Mouse (Mus musculus): Measurements from ENCODE around the gene Rinl. TPM values are rescaled to one million over a fixed set of nuclear protein-coding genes. Genes with fewer than 3 reads are reported as not detected.

Gene Rinl
- polyA plus RNA-seq (2012; rRNA removed): 0.90 and 1.1 TPM in 2 replicates

- TF ChIP-seq POLR2A (IDR thresholded peaks at IDR 0.05; ENCODE audit: borderline replicate concordance, extremely low read depth, insufficient read depth, insufficient read length, poor library complexity, severe bottlenecking): no peak
- TF ChIP-seq CTCF (IDR thresholded peaks at IDR 0.05; ENCODE audit: borderline replicate concordance, extremely low read depth, insufficient read depth, insufficient read length): no peak
- no peak for DNase-seq (ENCODE audit: low read depth)
Measured at GRCm38 (mm10) chr7:28788307-28789195, at the start of gene Rinl. Gene Rinl, plus strand, starts transcription at chr7:28788969.

- TF ChIP-seq CTCF (IDR thresholded peaks at IDR 0.05; ENCODE audit: borderline replicate concordance, extremely low read depth, insufficient read depth, insufficient read length) (no peak), POLR2A (IDR thresholded peaks at IDR 0.05; ENCODE audit: borderline replicate concordance, extremely low read depth, insufficient read depth, insufficient read length, poor library complexity, severe bottlenecking) (no peak)
- no peak for DNase-seq (ENCODE audit: low read depth)
Measured at GRCm38 (mm10) chr7:28739829-28740228, 48.9 kb upstream of the Rinl start.

DNA sequence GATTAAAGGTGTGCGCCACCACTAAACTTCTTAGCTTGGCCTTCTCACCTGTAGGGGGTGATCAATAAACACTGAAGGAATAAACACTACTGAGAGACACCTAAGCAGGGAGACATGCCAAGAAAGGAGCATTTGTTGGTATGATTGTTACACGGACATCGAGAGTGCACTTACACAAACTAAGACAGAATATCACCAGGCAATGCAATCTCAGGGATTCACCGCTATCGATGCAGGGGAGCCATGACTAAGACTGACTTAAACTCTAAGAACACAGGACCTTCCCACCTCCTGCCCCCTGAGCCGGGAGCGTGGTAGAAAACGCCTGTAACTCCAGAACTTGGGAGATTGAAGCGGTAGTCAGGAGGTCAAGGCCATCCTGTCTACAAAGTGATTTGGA lies 47.8 kb upstream of the Rinl start:
- no peak for TF ChIP-seq POLR2A (IDR thresholded peaks at IDR 0.05; ENCODE audit: borderline replicate concordance, extremely low read depth, insufficient read depth, insufficient read length, poor library complexity, severe bottlenecking)
- no peak for TF ChIP-seq CTCF (IDR thresholded peaks at IDR 0.05; ENCODE audit: borderline replicate concordance, extremely low read depth, insufficient read depth, insufficient read length)
- DNase-seq (ENCODE audit: low read depth): no peak

DNA sequence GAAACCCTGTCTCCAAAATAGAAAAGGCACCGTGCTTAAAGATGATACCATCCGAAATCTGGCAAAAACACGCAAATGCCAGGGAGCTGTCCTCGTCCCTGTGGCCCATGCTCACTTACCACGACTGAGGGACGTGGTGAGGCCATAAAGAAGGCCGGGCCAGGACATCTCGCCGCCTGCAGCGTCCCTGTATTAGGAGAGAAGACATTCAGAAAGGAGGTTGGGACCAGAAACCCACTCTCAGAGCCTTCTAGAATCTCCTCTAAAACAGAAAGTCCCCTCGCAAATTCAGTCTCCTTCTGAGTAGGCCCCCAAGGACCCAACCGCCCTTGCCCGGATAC lies 47.4 kb upstream of the Rinl start:
- DNase-seq (ENCODE audit: low read depth): no peak
- TF ChIP-seq CTCF (IDR thresholded peaks at IDR 0.05; ENCODE audit: borderline replicate concordance, extremely low read depth, insufficient read depth, insufficient read length) (no peak), POLR2A (IDR thresholded peaks at IDR 0.05; ENCODE audit: borderline replicate concordance, extremely low read depth, insufficient read depth, insufficient read length, poor library complexity, severe bottlenecking) (no peak)

GRCm38 (mm10) chr7:28741709-28742438 lies 46.9 kb upstream of the Rinl start, which contains the start of the genes Mrps12 and Sars2:
Gene Mrps12, minus strand, starts transcription at chr7:28741820.
Gene Sars2, plus strand, starts transcription at chr7:28741992.
- DNase-seq (ENCODE audit: low read depth): peak; percentile 99
- peak; percentile 72; the same call in 1 of the 2 replicates for TF ChIP-seq POLR2A (IDR thresholded peaks at IDR 0.05; ENCODE audit: borderline replicate concordance, extremely low read depth, insufficient read depth, insufficient read length, poor library complexity, severe bottlenecking)
- peak; percentile 90 for TF ChIP-seq CTCF (IDR thresholded peaks at IDR 0.05; ENCODE audit: borderline replicate concordance, extremely low read depth, insufficient read depth, insufficient read length)

DNA sequence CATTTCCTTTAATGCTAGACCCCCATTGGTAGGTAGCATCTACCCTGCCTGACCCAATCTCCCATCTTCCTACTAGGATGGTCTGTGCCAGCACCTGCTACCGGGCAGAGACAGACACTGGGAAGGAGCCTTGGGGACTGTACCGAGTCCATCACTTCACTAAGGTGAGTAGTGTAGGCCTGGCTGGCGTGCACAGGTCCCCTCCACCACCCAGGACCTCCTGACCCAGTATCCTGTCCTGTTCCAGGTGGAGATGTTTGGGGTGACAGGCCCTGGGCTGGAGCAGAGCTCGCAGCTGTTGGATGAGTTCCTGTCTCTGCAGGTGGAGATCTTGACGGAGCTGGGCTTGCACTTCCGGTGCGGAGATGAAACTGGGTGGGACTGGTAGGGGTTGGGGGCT lies 38.8 kb upstream of the Rinl start:
- TF ChIP-seq POLR2A (IDR thresholded peaks at IDR 0.05; ENCODE audit: borderline replicate concordance, extremely low read depth, insufficient read depth, insufficient read length, poor library complexity, severe bottlenecking) (no peak), CTCF (IDR thresholded peaks at IDR 0.05; ENCODE audit: borderline replicate concordance, extremely low read depth, insufficient read depth, insufficient read length) (no peak)
- no peak for DNase-seq (ENCODE audit: low read depth)

- DNase-seq (ENCODE audit: low read depth): no peak
Measured at GRCm38 (mm10) chr7:28756079-28756478, 32.7 kb upstream of the Rinl start, which contains the start of gene Ccer2. Gene Ccer2, plus strand, starts transcription at chr7:28756174.

GRCm38 (mm10) chr7:28758623-28759022 lies 30.1 kb upstream of the Rinl start:
- no peak for TF ChIP-seq CTCF (IDR thresholded peaks at IDR 0.05; ENCODE audit: borderline replicate concordance, extremely low read depth, insufficient read depth, insufficient read length)
- TF ChIP-seq POLR2A (IDR thresholded peaks at IDR 0.05; ENCODE audit: borderline replicate concordance, extremely low read depth, insufficient read depth, insufficient read length, poor library complexity, severe bottlenecking): no peak
- no peak for DNase-seq (ENCODE audit: low read depth)

More at GRCm38 (mm10) chr7:28756079-28756478, 32.7 kb upstream of the Rinl start, which contains the start of gene Ccer2:
- TF ChIP-seq POLR2A (IDR thresholded peaks at IDR 0.05; ENCODE audit: borderline replicate concordance, extremely low read depth, insufficient read depth, insufficient read length, poor library complexity, severe bottlenecking): no peak
- TF ChIP-seq CTCF (IDR thresholded peaks at IDR 0.05; ENCODE audit: borderline replicate concordance, extremely low read depth, insufficient read depth, insufficient read length): no peak

DNA sequence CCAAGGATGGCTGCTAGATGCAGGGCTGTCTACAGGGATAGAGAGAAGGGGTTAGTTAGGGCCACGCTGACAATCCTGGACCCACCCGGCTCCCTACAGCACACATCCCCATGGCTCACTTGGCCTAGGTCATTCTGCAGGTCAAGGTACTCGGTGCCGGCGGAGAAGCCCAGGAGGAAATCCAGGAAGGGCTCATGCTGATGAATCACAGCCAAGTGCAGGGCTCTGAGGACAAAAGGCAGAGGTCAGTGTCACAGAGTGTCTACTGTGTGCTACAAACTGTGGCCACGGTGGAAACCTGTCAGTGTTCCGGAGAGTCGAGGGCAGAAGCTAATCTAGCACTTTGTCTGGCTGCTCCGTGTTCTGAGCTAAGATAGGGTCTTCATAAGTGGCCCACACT lies 26.9 kb upstream of the Rinl start:
- no peak for DNase-seq (ENCODE audit: low read depth)
- TF ChIP-seq CTCF (IDR thresholded peaks at IDR 0.05; ENCODE audit: borderline replicate concordance, extremely low read depth, insufficient read depth, insufficient read length) (no peak), POLR2A (IDR thresholded peaks at IDR 0.05; ENCODE audit: borderline replicate concordance, extremely low read depth, insufficient read depth, insufficient read length, poor library complexity, severe bottlenecking) (no peak)

GRCm38 (mm10) chr7:28765211-28765610 lies 23.6 kb upstream of the Rinl start:
- DNase-seq (ENCODE audit: low read depth): no peak
- TF ChIP-seq POLR2A (IDR thresholded peaks at IDR 0.05; ENCODE audit: borderline replicate concordance, extremely low read depth, insufficient read depth, insufficient read length, poor library complexity, severe bottlenecking) (no peak), CTCF (IDR thresholded peaks at IDR 0.05; ENCODE audit: borderline replicate concordance, extremely low read depth, insufficient read depth, insufficient read length) (no peak)

- DNase-seq (ENCODE audit: low read depth): peak; percentile 99
- TF ChIP-seq CTCF (IDR thresholded peaks at IDR 0.05; ENCODE audit: borderline replicate concordance, extremely low read depth, insufficient read depth, insufficient read length): no peak
- peak; percentile 32; the same call in 1 of the 2 replicates for TF ChIP-seq POLR2A (IDR thresholded peaks at IDR 0.05; ENCODE audit: borderline replicate concordance, extremely low read depth, insufficient read depth, insufficient read length, poor library complexity, severe bottlenecking)
Measured at GRCm38 (mm10) chr7:28766173-28766879, 22.4 kb upstream of the Rinl start, which contains the start of gene Sirt2. Gene Sirt2, plus strand, starts transcription at chr7:28766735.
